Mouse (Mus musculus) thymus, postnatal 10 days (tissue): Measurements from ENCODE around the gene 2510002D24Rik.

Experiments
- DNase-seq, 2 experiments: peaks; one replicate each; pipeline ENCODE4 v3.0.0; 2021; ENCODE audit warnings: low spot score in 2 of 2

The 2510002D24Rik gene

GRCm38 (mm10) chr16:18836468-18837208 lies at the start of gene 2510002D24Rik, which contains the start of gene Gm28539:
TSS of gene 2510002D24Rik (plus strand) at chr16:18836578.
TSS of gene Gm28539 (plus strand) at chr16:18836584.
- DNase-seq, result peak; percentile 94

DNA sequence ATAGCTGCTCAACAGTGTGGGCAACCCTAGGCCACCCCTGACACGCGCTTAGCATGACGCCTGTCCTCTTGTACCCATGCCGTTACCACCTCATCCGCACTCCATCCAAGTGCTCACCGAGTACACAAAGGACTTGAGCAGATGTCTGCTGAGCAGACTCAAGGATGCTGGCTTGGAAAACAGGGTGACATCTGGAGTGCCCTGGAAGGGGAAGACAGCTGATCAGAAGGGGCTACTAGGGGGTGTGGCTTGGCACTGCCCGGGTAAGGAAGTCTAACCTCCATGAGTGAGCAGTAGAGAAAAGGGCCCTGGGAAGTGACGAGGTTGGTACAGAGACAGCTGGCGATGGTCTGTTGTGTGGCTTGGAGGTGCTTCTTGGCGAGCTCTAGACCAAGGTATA lies 49.7 kb upstream of the 2510002D24Rik start:
- DNase-seq, result no peak

GRCm38 (mm10) chr16:18788627-18789406 lies 47.6 kb upstream of the 2510002D24Rik start:
- DNase-seq, result no peak

GRCm38 (mm10) chr16:18795223-18795899 lies 41.0 kb upstream of the 2510002D24Rik start:
- DNase-seq, result no peak

DNA sequence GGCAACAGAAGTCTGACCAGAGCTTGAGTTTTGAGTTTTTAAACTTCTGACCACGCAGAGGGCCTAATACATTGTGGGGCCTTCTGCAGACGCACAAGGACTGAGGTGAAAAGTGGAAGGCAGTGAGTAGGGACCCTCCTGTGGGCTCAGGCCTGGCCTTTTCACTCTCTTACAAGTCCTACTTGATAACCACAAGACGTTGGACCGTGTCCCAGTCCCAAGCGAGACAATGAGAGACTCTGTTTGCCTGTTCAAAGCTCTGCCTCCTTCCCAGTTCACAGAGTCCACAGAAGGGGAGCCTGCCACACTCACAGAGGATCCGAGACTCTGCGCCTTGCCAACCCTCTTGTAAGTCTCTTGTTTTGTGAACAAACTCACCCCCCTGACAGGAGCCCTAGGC lies 39.7 kb upstream of the 2510002D24Rik start:
- no peak for DNase-seq

DNA sequence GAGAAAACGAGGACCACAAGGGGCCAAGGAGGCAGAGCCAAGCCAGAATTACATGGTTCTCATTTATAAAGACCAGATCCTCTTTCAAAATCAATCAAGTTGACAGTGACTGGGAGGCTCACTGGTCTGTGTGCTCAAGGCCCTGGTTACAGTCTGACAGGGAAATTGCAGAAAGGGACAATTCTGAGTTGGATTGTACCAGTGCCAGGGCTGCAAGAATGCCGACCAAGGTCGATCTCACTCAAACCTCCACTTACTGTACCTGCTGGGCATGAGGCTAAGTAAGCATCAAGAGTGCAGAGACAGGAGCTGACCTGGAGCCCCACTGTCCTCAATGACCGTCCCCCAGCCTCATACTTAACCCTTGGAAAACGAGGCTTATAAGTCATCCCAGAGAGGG lies 38.2 kb upstream of the 2510002D24Rik start:
- no peak for DNase-seq

DNA sequence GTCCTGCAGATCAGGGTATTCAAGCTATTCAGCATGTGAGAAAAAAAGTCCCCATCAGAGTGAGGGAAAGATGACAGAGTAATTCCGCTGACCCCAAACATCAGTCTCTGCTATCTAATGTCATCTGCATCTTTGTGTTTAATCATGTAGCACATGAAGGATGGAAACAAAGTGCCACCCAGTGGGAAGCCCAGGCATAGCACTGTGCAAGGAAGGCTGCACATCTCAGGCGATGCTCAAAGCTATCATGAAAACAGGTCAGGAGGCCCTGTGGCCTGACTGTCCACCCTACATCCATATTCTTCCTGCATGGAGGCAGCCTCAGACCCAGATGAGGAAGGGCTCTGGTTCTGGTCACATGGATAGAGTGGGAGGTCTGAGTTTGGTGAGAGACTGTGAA lies 37.5 kb upstream of the 2510002D24Rik start:
- no peak for DNase-seq

DNA sequence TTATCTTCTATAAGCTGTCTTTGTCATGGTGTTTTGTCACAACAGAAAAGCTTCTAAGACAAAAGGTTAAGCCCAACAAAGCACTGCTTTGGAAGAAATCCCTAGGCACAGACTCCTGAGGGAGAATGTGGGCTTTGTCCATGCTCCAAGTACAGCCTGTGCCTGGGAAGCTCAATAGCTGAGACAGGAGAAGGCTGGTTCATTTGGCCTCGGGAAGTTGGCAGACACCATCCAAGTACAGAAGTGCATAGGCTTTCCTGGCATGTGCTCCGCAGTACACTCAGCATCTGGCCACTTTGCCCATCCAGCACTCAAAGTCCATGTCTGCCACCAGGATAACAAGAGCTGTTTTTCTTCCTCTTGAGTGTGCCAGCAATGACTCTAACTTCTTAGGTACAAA lies 30.6 kb upstream of the 2510002D24Rik start:
- no peak for DNase-seq

DNA sequence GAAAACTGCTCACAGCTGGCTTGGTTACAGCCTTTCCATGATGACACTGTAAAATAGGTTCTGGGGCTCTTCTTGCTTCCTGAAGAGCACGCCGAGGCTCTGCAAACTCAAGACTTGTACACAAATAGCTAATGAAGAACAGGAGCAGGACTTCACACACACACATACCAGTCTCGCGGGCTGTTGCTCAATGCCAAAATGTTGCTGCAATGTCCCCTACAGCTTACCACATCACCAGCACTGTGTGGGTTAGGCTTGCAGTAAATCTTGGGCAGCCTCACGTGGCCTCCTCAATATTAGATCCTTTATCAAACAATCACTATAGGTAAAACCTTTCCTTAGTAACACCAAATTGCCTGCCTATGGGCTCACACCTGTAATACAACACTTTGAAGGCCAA lies 27.4 kb upstream of the 2510002D24Rik start:
- DNase-seq, result no peak

DNA sequence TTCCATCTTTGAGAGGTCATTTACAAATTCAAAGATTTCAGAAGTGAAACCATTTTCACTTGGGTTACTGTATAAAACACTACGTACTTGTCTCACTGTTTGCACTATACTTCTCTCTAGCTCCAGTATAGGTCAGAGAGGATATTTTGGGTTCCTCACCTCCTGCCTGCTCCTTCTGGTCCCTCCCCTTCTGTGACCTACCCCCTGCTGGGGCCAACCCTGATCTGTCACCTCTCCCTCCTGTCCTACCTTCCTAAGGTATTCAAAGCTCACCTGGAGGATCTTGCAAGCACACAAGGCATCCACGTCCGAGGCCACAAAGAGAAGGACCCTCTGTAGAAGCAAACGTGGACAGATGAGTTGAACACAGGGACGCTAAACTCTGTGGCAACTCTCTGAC lies 25.3 kb upstream of the 2510002D24Rik start:
- DNase-seq, result peak in 1 of 2 experiments; percentile 9

GRCm38 (mm10) chr16:18811468-18812384 lies 24.7 kb upstream of the 2510002D24Rik start, which contains the start of the genes Ufd1 and Cdc45:
TSS of gene Ufd1 (plus strand) at chr16:18811779.
TSS of gene Cdc45 (minus strand) at chr16:18811987.
- DNase-seq, result peak; percentile 80 to 85

DNA sequence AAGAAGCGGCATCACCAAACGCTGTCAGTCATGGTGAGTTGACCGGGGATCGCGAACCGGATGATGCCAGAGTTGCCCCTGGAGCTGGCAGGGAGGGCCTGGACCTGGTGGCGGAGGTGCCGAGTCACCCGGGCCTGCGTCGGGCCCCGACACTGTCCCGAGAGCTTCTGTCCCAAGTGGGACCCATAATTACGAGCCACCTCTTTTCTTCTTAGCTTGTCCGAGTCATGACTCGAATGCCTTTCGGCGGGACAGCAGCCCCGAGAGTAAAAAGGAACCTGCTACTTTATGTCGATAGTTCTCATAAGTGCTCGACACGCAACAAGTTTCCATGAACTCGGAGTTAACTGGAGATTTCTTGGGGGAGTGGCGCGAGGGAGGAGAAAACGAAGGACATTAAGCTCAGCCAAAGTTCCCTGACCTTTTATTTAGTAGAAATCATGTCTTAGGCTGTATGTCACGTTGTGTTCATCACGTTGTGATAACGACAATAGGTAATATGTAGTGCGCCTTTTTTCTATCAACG lies 23.9 kb upstream of the 2510002D24Rik start:
- DNase-seq, result no peak

DNA sequence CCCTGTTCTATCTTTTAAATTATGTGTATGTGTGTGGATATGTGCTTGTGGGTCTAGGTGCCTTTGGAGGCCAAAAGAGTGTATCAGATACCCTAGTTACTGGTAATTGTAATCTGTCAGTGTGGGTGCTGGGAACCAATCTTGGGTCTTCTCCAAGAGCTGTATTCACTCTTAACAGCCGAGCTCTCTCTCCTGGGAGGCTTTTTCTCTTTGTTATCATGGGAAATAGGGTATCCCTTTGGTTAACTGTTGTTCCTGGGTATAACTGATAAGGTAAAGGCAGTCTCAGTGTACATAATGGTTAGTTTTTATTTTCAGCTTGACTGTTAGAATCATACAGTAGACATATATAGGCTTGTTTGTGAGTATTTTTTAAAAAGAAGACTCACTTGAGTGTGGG lies 14.0 kb upstream of the 2510002D24Rik start:
- DNase-seq, result no peak

DNA sequence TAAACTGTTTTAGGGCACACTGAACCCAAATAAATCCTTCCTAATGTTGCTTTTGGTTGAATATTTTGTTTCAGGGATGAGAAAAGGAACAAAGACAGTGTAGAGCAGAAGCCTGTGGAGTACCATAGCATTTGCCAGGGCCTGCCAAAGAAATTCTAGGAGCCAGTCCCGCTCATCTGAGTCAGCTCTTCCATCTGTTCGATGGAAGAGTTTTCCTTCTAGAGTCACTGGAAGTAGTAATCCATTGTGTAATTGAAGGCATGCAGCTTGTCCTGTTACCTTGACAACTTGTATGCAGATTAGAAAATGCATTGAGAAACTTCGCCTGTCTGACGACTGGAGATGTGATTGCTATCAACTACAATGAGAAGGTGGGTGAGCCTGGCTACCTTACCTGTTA lies 13.5 kb upstream of the 2510002D24Rik start:
- no peak for DNase-seq

GRCm38 (mm10) chr16:18828630-18829029 lies 7.7 kb upstream of the 2510002D24Rik start:
- no peak for DNase-seq

DNA sequence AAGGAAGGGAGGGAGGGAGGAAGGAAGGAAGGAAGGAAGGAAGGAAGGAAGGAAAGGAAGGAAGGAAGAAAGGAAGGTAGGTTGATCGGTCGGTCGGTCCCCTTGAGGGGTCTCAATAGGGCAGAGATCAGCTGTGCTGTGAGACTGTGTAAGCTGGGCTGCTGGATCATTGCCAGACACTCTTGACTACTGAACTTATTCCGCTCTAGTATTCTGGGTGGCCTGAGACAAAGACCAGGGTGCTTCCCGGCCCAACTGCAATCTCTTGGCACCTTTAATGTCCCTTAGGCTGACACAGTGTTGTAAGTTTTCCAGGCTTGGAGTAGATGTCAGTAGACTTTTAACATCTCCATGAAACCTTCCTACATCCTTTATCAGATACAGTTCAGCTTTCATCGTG lies 7.3 kb upstream of the 2510002D24Rik start:
- no peak for DNase-seq

DNA sequence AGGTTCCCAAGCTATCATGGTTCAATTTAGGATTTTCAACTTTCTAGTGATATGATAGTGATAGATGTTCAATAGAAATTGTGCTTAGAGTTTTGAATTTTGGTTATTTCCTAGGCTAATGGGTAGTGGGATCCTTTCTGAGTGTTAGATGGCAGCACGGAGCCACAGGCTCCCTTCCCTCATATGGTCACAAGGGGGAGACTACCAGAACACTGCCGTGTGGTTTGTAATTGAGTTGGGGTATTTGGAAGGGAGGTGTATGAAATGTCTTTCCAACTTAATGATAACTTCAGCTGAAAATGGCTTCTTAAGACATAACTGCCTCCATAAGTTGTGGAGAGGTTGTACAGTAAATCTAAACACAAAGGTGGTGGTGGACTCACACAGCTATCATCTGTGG lies 2.9 kb upstream of the 2510002D24Rik start:
- DNase-seq, result no peak

- no peak for DNase-seq
Measured at GRCm38 (mm10) chr16:18836073-18836467, 308 bp upstream of the 2510002D24Rik start.

DNA sequence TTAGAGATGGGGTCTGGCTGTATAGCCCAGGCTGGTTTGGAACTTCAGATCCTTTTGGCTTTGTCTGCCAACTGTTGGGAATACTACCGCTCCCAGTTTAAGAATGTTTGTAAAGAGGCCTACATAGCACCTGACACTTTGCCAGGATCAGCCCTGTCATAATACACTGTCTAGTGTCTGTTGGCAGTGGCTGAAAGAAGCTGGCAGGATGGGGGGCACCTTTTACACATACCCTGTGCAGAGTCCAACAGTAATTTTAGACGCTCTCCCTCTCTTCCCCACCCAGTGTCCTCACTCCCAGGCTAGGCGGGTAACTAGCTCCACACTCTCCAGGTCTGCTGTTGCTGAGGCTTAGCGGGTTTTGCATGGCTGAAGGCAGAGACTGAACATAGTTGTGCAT lies 2.0 kb downstream of the 2510002D24Rik start:
- no peak for DNase-seq

GRCm38 (mm10) chr16:18846301-18846820 lies 10.0 kb downstream of the 2510002D24Rik start:
- DNase-seq, result no peak
